Mouse (Mus musculus) spleen, postnatal 10 days (tissue): ENCODE results near the gene Gm17509.
A peak's percentile ranks its signal among the peaks of the same experiment; 100 is the strongest.

ENCODE experiments used
- DNase-seq, 2 experiments: peaks; one replicate each; pipeline ENCODE4 v3.0.0; 2021 to 2022; ENCODE audit warnings: low spot score in 2 of 2

The Gm17509 gene

DNA sequence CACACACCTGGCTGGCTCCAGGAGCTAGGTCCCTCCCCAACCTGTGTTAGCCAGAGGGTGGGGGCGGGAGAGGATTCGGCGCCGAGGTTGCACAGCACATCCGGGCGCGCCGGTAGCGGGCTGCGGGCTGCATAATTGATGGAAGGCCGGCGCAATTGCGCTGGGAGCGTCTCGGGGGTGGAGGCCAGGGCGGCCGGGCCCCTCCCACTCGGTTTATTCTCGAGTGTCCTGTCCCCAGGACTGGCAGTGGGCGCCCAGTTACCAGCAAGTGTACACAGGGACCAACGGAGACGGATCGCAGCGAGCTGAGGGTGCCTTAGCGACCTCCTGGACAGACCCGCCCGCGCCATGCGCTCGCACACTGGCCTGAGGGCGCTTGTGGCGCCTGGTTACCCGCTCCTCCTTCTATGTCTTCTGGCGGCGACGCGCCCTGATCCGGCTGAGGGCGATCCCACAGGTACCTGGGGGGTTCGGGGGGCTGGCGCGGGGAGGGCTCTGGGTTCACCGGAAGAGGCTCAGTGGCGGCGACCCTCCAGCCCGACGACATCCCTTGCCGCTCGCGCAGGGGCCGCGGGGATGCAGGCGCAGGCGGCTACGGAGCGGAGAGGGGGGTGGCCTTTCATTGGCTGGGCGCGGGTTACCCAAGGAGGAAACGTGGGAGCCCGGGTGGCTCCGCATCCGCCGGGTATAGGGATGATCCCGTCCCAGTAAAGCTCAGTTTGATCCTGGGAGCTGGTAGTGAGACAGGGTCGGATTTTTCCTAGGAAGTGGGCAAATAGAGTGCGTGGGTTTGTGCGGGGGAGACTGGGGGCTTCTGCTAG, at the start of gene Gm17509:
TSS of gene Gm17509 (minus strand) at position 575 of the 821 bp plus-strand sequence.
- peak; percentile 45 to 60 for DNase-seq

DNA sequence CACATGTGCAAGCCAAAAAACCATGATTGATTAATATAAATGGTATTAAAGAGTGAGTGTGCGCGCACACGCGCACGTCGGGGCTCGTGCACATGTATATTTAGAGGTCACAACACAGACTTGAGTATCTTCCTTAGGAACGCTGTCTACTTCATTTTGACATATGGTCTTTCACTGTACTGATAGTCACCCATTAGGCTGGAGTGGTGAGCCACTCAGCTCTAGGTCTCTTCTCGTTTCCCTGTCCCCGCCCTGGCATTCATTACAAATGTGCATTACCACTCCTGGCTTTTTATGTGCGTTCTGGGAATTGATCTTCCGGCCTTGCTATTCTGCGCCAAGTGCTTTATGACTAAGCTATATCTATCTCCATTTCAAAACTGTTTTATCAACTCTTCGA, 47.1 kb upstream of the Gm17509 start:
- no peak for DNase-seq

- no peak for DNase-seq
Measured at GRCm38 (mm10) chr13:117266156-117266555, 45.3 kb upstream of the Gm17509 start.

GRCm38 (mm10) chr13:117260704-117261103, 39.8 kb upstream of the Gm17509 start:
- DNase-seq = no peak

DNA sequence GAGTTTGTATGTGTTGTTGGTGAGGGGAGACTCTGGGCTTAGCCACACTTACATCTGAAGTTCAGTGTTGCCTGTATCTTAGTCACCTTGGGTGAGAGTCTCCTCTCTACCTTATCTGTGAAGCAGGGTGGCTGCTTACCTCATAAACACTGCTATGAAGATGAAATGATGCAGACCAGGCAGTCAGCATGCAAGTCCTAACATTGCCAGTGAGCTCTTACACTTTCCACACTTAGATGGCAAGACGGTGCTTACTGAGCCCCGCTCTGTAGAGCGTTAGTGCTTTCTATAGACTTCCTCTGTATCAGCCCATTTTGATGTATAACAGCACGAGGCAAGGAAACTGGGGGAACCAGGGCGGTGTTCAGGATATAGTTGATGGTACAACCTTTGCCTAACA, 21.7 kb upstream of the Gm17509 start:
- DNase-seq = no peak

GRCm38 (mm10) chr13:117242063-117242462, 21.2 kb upstream of the Gm17509 start:
- no peak for DNase-seq

- peak in 1 of 2 experiments; percentile 50 for DNase-seq
Measured at GRCm38 (mm10) chr13:117237111-117237510, 16.2 kb upstream of the Gm17509 start.

GRCm38 (mm10) chr13:117235530-117236212, 14.8 kb upstream of the Gm17509 start:
- DNase-seq = peak in 1 of 2 experiments; percentile 31

DNA sequence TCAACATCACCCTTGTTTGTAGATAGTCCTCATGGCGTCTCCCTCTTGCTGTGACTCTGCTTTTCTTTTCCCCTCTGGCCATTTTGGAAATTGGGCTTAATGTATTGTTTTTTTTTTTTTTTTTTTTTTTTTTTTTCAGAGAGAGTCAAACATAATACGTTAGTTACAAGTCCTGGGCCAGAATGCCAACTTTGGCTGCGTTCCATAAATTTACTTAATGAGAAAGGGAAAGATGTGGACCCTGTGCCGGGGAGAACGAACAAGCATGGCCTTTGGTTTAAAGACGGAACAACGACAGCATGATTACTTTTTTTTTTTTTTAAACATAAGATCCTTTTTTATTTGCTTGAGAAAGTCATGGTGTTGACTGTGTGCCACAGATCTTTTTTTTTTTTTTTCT, 13.6 kb upstream of the Gm17509 start:
- no peak for DNase-seq

- no peak for DNase-seq
Measured at GRCm38 (mm10) chr13:117233808-117234207, 12.9 kb upstream of the Gm17509 start.

DNA sequence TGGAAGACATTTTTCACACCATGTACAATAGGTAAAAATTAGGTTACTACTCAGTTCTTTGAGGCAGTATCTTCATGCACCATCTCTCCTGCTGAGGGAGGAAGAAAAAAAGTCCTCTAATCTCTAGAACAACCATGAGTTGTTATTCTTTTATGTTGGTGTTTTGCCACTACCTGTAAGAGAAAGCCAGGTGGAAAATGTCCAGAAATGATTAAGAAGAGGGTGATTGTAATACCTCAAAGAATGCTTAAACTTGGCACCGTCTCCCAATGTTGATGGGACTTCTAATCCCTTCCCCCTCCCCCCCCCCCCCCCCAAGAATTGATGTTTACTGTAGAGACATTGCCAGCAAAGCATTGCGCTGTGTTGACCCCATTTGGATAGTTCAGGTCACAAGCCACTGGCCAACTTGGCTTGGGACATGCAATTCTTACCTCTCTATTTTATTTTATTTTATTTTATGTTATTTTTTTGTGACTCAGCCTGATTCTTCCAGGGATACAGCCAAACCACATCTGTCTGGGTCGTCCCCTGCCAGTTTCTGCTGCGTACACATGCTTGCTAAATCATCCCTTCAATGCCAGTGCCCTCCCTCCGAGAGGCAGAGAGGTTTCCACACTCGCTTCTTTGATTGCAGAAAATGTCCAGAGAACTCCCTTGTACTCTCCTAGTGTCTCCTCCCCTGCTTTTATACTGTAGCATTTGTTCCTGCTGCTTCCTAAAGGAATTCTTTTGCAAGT, 9.7 kb upstream of the Gm17509 start:
- no peak for DNase-seq

DNA sequence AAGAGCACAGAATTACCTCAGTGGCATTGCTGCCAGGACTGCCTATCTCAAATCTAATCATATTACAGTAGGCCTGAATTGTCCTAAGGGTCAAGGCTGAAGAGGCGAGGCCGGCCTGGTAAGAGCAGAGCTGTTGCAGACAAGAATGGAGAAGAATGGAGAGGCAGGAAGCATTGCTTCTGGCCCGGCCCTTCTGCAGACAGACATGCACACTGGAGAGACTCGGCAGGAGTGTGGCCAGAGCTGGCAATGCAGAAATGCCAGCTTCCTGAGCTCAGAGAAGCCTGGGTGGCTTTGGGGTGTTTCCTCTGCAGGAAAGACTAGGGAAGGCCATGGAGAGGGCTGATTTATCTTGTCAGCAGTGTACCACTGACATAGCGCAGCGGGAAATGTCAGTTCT, 4.7 kb upstream of the Gm17509 start:
- no peak for DNase-seq

GRCm38 (mm10) chr13:117224901-117225300, 4.0 kb upstream of the Gm17509 start:
- no peak for DNase-seq

GRCm38 (mm10) chr13:117223125-117223524, 2.2 kb upstream of the Gm17509 start:
- no peak for DNase-seq

GRCm38 (mm10) chr13:117219871-117220500, 889 bp downstream of the Gm17509 start:
- DNase-seq = no peak

DNA sequence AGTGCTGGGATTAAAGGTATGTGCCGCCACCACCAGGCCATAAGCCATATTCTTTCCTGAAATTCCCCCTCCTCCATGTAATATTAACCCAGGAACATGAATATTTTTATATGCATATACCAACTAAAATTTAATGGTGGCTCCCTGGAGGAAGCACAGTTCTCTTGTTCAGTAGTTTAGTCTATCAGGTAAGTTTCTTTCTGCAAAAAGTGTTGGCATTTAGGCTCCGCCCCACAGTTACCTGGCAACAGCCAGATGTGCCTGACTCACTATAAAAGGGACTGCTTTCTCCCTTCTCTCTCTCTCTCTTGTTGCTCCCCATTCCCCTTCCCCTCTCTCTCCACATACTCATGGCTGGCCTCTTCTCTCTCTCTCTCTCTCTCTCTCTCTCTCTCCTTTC, 2.8 kb downstream of the Gm17509 start:
- DNase-seq = peak in 1 of 2 experiments; percentile 53

DNA sequence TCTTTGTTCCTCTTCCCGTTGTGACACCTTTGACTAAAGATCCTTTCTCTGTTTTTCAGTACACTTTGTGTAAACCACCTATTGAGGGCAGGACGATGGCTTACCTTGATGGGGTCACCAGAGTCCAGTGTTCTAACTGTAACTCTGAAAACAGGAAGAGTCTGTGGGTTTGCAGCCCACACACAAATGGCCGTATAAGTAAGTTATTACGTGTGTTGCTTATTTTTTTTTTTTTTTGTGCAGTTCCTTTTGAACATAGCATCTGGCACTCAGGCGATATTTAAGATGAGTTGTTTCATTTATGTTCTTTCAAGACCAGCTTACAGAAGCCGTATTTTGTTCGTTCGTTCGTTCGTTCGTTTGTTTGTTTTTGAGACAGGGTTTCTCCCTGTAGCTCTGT, 3.3 kb downstream of the Gm17509 start:
- DNase-seq = no peak

GRCm38 (mm10) chr13:117216752-117217363, 4.0 kb downstream of the Gm17509 start:
- DNase-seq = no peak

GRCm38 (mm10) chr13:117216126-117216525, 4.7 kb downstream of the Gm17509 start:
- DNase-seq = no peak

DNA sequence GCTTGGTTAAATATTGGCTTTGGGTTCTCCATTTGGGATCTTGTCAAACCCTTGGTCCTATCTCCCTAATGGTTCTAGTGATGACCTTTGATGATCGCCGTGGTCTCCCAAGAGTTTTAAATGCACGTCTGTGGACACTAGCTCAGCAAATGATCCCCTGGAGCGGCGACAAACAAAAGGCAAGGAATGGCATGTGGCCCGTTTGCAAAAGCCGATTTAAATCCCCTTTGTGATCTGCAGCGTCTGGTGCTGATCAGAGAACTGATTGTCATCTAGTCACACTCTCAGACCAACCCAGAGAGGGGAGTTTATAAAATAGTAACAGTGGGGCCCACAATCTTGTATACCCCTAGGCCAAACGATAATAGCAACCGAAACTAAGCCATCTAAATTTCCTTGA, 5.4 kb downstream of the Gm17509 start:
- no peak for DNase-seq

GRCm38 (mm10) chr13:117211386-117211875, 9.4 kb downstream of the Gm17509 start:
- peak in 1 of 2 experiments; percentile 28 for DNase-seq
